Mouse (Mus musculus) liver, embryonic 14 days (tissue): ENCODE results near the gene Prmt3. TPM values are rescaled to one million over a fixed set of nuclear protein-coding genes. Genes with fewer than 3 reads are reported as not detected.

Experiments
- polyA plus RNA-seq: library from polyadenylated mRNA; depleted of rRNA; stranded (reverse); fragments of >200 nt; gene quantifications from 2 replicates; pipeline ENCODE4 v1.2.3, GENCODE M21; 2012; rRNA removed

Gene Prmt3
- 13.0 and 13.9 TPM in 2 replicates for polyA plus RNA-seq

DNA sequence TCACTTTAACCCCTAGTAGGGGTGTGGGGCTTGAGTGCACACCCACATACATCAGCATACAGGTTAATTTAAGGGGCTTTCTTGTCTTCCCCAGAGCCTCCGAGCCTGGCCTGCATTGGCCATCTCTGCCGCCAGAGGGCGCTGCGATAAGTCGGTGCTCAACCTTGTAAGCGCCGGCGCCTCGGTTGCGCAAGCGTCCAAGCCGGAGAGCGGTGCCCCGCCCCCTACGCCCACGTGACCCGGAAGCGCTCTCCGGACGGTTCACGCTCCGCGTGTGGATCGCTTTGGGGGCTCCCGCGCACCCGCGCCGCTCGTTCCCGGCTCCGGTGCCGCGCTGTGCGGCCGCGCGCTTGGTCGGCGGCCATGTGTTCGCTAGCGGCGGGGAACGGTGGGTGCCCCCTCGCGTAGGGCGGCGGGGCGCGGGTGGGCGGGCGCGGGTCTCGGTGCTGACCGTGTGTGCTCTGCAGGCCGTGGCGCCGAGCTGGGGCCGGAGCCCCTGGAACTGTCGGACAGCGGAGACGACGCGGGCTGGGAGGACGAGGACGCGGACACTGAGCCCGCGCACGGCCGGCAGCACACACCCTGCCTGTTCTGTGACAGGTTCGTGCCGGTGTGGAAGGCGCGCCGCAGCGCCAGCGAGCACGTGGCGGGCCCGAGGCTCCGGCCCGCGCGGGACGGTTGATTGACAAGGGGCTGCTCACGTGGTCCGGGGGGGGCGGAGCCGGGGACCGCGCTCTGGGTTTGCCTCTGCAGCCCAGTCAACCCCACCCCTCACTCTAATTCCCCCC, at the start of gene Prmt3:
TSS of gene Prmt3 (plus strand) at position 233 of the 788 bp plus-strand sequence.

DNA sequence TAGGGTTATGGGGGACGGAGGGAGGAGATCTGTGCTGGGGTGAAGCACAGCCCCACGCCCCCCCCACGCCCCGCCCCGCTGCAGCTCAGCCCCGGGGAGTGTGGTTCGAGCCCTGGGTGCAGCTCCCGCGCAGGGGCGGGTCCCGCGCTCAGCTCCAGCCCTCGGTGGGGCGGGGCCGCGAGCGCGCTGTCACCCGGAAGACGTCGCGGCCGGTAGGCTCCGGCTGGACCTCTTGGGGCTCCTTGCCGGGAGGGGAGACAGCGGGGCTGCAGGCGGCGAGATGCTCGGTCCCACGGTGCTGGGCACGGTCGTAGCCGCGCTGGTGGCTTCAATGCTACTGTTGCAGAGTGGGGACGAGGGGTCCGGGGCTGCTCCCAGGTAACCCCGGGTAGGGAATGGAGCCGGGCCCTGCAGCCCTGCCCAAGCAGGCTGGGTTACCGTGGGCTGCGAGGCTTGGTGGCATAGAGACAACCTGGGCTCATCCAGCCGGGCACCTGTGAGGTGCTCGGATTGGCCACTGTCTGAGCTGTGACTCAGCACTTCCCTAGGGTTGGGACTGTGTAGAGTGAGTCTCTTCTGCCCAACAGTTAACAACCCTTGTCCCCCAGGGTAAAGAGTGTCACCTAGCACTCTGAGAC, 19.1 kb upstream of the Prmt3 start, which contains the start of gene Htatip2:
TSS of gene Htatip2 (plus strand) at position 182 of the 638 bp plus-strand sequence.

Other genes starting within 250 kb of the Prmt3 start
- 0.07 TPM in 1 of 2 replicates, not detected in the other for gene Dbx1, start 141.5 kb upstream of the Prmt3 start, polyA plus RNA-seq
- gene Htatip2, start 19.2 kb upstream of the Prmt3 start, polyA plus RNA-seq, result 16.5 and 19.1 TPM in 2 replicates
- gene Slc6a5, start 131.8 kb downstream of the Prmt3 start, polyA plus RNA-seq, result not detected in 2 replicates
- gene Nell1, start 196.5 kb downstream of the Prmt3 start, polyA plus RNA-seq, result 0.02 and 0.10 TPM in 2 replicates